Mouse (Mus musculus): Measurements from ENCODE around the gene Zfp978.

Gene Zfp978

GRCm38 (mm10) chr4:147433017-147433416, 71.9 kb downstream of the Zfp978 start:
- no peak for ATAC-seq (ENCODE audit: insufficient number of reproducible peaks, low FRiP score, low TSS enrichment)

- no peak for ATAC-seq (ENCODE audit: insufficient number of reproducible peaks, low FRiP score, low TSS enrichment)
Measured at GRCm38 (mm10) chr4:147433874-147434273, 72.8 kb downstream of the Zfp978 start.

All from cerebellum, adult (tissue).